Mouse (Mus musculus): ENCODE measurements at regions not wholly inside any gene's neighbourhood (a gene's known extent, or its start where the extent isn't known, plus 50 kb on each side); places are given as distances from the start of the nearest gene placed in this dataset.
"Not testable (repeated sequence)": the region's sequence is repeated elsewhere in the genome, so short reads cannot be mapped to it uniquely, and the experiment has no call there.

- no peaks in the 10 kb centered on the region for H3K4me1 ChIP-seq
- TF ChIP-seq FLI1 (IDR thresholded peaks at IDR 0.05; ENCODE audit: low read length) (no peak), GATA1 (IDR thresholded peaks at IDR 0.05; ENCODE audit: borderline replicate concordance, low read length) (no peak)
- H3K27me3 ChIP-seq (replicated peaks): no peaks in the 10 kb centered on the region
- no peak overlapping the region for H3K4me3 ChIP-seq (replicated peaks)
- no peaks in the 10 kb centered on the region for H3K36me3 ChIP-seq (replicated peaks; ENCODE audit: low read length)
- no peaks in the 10 kb centered on the region for H3K9me3 ChIP-seq
Observed at GRCm38 (mm10) chr14:15841390-15842023, 402.7 kb upstream of the Lrrc3b start.

GRCm38 (mm10) chr14:15842024-15842599 lies 403.3 kb upstream of the Lrrc3b start:
- Histone ChIP-seq H3K9me3 (no peaks in the 10 kb centered on the region), H3K4me1 (no peaks in the 10 kb centered on the region), H3K27me3 (replicated peaks) (no peaks in the 10 kb centered on the region), H3K4me3 (replicated peaks) (no peak overlapping the region), H3K36me3 (replicated peaks; ENCODE audit: low read length) (no peaks in the 10 kb centered on the region)
- TF ChIP-seq FLI1 (IDR thresholded peaks at IDR 0.05; ENCODE audit: low read length): no peak
- TF ChIP-seq GATA1 (IDR thresholded peaks at IDR 0.05; ENCODE audit: borderline replicate concordance, low read length): no peak

GRCm38 (mm10) chr14:15868520-15868919 lies 380.6 kb upstream of the Ngly1 start:
- H3K36me3 ChIP-seq (replicated peaks; ENCODE audit: low read length): no peaks in the 10 kb centered on the region
- TF ChIP-seq FLI1 (IDR thresholded peaks at IDR 0.05; ENCODE audit: low read length) (no peak), GATA1 (IDR thresholded peaks at IDR 0.05; ENCODE audit: borderline replicate concordance, low read length) (no peak)
- no peaks in the 10 kb centered on the region for H3K9me3 ChIP-seq
- no peak overlapping the region for H3K4me3 ChIP-seq (replicated peaks)
- H3K27me3 ChIP-seq (replicated peaks): no peaks in the 10 kb centered on the region
- no peaks in the 10 kb centered on the region for H3K4me1 ChIP-seq

GRCm38 (mm10) chr14:15872013-15872412 lies 377.1 kb upstream of the Ngly1 start:
- no peaks in the 10 kb centered on the region for H3K36me3 ChIP-seq (replicated peaks; ENCODE audit: low read length)
- no peak for TF ChIP-seq GATA1 (IDR thresholded peaks at IDR 0.05; ENCODE audit: borderline replicate concordance, low read length)
- no peak for TF ChIP-seq FLI1 (IDR thresholded peaks at IDR 0.05; ENCODE audit: low read length)

GRCm38 (mm10) chr14:15880146-15880545 lies 368.9 kb upstream of the Ngly1 start:
- TF ChIP-seq GATA1 (IDR thresholded peaks at IDR 0.05; ENCODE audit: borderline replicate concordance, low read length) (no peak), FLI1 (IDR thresholded peaks at IDR 0.05; ENCODE audit: low read length) (no peak)
- Histone ChIP-seq H3K4me1 (no peaks in the 10 kb centered on the region), H3K36me3 (replicated peaks; ENCODE audit: low read length) (no peaks in the 10 kb centered on the region), H3K9me3 (no peaks in the 10 kb centered on the region), H3K4me3 (replicated peaks) (no peak overlapping the region), H3K27me3 (replicated peaks) (no peaks in the 10 kb centered on the region)

More at GRCm38 (mm10) chr14:15872013-15872412, 377.1 kb upstream of the Ngly1 start:
- Histone ChIP-seq H3K4me3 (replicated peaks) (no peak overlapping the region), H3K4me1 (no peaks in the 10 kb centered on the region), H3K9me3 (no peaks in the 10 kb centered on the region), H3K27me3 (replicated peaks) (no peaks in the 10 kb centered on the region)

GRCm38 (mm10) chr14:15881284-15881683 lies 367.8 kb upstream of the Ngly1 start:
- H3K27me3 ChIP-seq (replicated peaks): no peaks in the 10 kb centered on the region
- no peak for TF ChIP-seq GATA1 (IDR thresholded peaks at IDR 0.05; ENCODE audit: borderline replicate concordance, low read length)
- TF ChIP-seq FLI1 (IDR thresholded peaks at IDR 0.05; ENCODE audit: low read length): no peak
- H3K4me3 ChIP-seq (replicated peaks): no peak overlapping the region
- H3K4me1 ChIP-seq: no peaks in the 10 kb centered on the region
- H3K36me3 ChIP-seq (replicated peaks; ENCODE audit: low read length): no peaks in the 10 kb centered on the region
- H3K9me3 ChIP-seq: no peaks in the 10 kb centered on the region

GRCm38 (mm10) chr14:15884641-15885340 lies 364.3 kb upstream of the Ngly1 start:
- H3K27me3 ChIP-seq (replicated peaks): no peaks in the 10 kb centered on the region
- TF ChIP-seq FLI1 (IDR thresholded peaks at IDR 0.05; ENCODE audit: low read length) (no peak), GATA1 (IDR thresholded peaks at IDR 0.05; ENCODE audit: borderline replicate concordance, low read length) (no peak)
- no peaks in the 10 kb centered on the region for H3K9me3 ChIP-seq
- no peaks in the 10 kb centered on the region for H3K36me3 ChIP-seq (replicated peaks; ENCODE audit: low read length)
- no peaks in the 10 kb centered on the region for H3K4me1 ChIP-seq
- no peak overlapping the region for H3K4me3 ChIP-seq (replicated peaks)

GRCm38 (mm10) chr14:15897098-15897497 lies 352.0 kb upstream of the Ngly1 start:
- Histone ChIP-seq H3K36me3 (replicated peaks; ENCODE audit: low read length) (no peaks in the 10 kb centered on the region), H3K4me1 (no peaks in the 10 kb centered on the region), H3K9me3 (no peaks in the 10 kb centered on the region), H3K27me3 (replicated peaks) (no peaks in the 10 kb centered on the region), H3K4me3 (replicated peaks) (no peak overlapping the region)
- TF ChIP-seq FLI1 (IDR thresholded peaks at IDR 0.05; ENCODE audit: low read length): no peak
- TF ChIP-seq GATA1 (IDR thresholded peaks at IDR 0.05; ENCODE audit: borderline replicate concordance, low read length): no peak

GRCm38 (mm10) chr14:15906429-15906828 lies 342.7 kb upstream of the Ngly1 start:
- not testable (repeated sequence) for H3K4me3 ChIP-seq (replicated peaks); H3K4me1 ChIP-seq

GRCm38 (mm10) chr14:15913206-15913605 lies 335.9 kb upstream of the Ngly1 start:
- not testable (repeated sequence) for H3K4me1 ChIP-seq; H3K27me3 ChIP-seq (replicated peaks); H3K4me3 ChIP-seq (replicated peaks); H3K36me3 ChIP-seq (replicated peaks; ENCODE audit: low read length)
- H3K9me3 ChIP-seq: peaks cover 12% of the 10 kb centered on the region

More at GRCm38 (mm10) chr14:15906429-15906828, 342.7 kb upstream of the Ngly1 start:
- not testable (repeated sequence) for H3K9me3 ChIP-seq; H3K27me3 ChIP-seq (replicated peaks); H3K36me3 ChIP-seq (replicated peaks; ENCODE audit: low read length)
